Mouse (Mus musculus) ES-E14 (cell line): ENCODE data around the gene P4ha1. TPM values are rescaled to one million over a fixed set of nuclear protein-coding genes. Genes with fewer than 3 reads are reported as not detected.

ENCODE experiments used
- DNase-seq: peaks from one replicate; pipeline ENCODE4 v3.0.0-alpha.2; 2013; ENCODE audit warnings: low read depth, low spot score
- H3K27ac ChIP-seq: 2 replicates; pipeline ENCODE4 v1.5.1; 2012; ENCODE audit warnings: low read depth, mild to moderate bottlenecking, low read length, moderate library complexity, mixed read lengths; ENCODE audit not compliant: poor library complexity, insufficient read depth, severe bottlenecking
- H3K36me3 ChIP-seq: 2 replicates; pipeline ENCODE4 v1.6.1; 2012; ENCODE audit warnings: mild to moderate bottlenecking, low read length, moderate library complexity, mixed read lengths; ENCODE audit not compliant: control insufficient read depth, poor library complexity, insufficient read depth, severe bottlenecking
- H3K4me1 ChIP-seq, 2 experiments: fragments of 150-350 bp in 1 of 2; sonication (generic) in 1 of 2; 2 replicates each; pipeline ENCODE4 v1.6.1; 2012; ENCODE audit warnings: low read length in 2 of 2, mild to moderate bottlenecking in 1 of 2, mixed read lengths in 1 of 2; ENCODE audit not compliant: control insufficient read depth in 2 of 2, insufficient read depth in 2 of 2, poor library complexity in 1 of 2
- H3K4me3 ChIP-seq, 2 experiments: fragments of 150-350 bp in 1 of 2; sonication (generic) in 1 of 2; 2 replicates each; pipeline ENCODE4 v1.5.1; 2012; ENCODE audit warnings: low read length in 2 of 2, low read depth in 1 of 2, mild to moderate bottlenecking in 1 of 2, mixed read lengths in 1 of 2; ENCODE audit not compliant: insufficient read depth in 1 of 2, poor library complexity in 1 of 2, severe bottlenecking in 1 of 2
- H3K9ac ChIP-seq: 2 replicates; pipeline ENCODE4 v1.6.1; 2012; ENCODE audit warnings: low read depth, mild to moderate bottlenecking, low read length, mixed read lengths; ENCODE audit not compliant: poor library complexity, insufficient read depth, severe bottlenecking
- H3K9me3 ChIP-seq: fragments of 150-350 bp; sonication (generic); 2 replicates; pipeline ENCODE4 v1.6.1; 2012; ENCODE audit warnings: low read depth, mild to moderate bottlenecking, low read length; ENCODE audit not compliant: control insufficient read depth, insufficient read depth
- CHD2 ChIP-seq: IDR thresholded peaks from 2 replicates; pipeline ENCODE4 v1.6.1; 2014; ENCODE audit warnings: mild to moderate bottlenecking, low read depth, low read length, inconsistent platforms
- HCFC1 ChIP-seq: IDR thresholded peaks from 2 replicates; pipeline ENCODE4 v1.6.1; 2012; ENCODE audit warnings: low read length, inconsistent platforms, borderline replicate concordance; ENCODE audit not compliant: insufficient read depth
- MAFK ChIP-seq: IDR thresholded peaks from 2 replicates; pipeline ENCODE4 v1.6.1; 2014; ENCODE audit warnings: mild to moderate bottlenecking, low read depth, low read length, inconsistent platforms; ENCODE audit not compliant: insufficient read depth
- ZC3H11A ChIP-seq: IDR thresholded peaks from 2 replicates; pipeline ENCODE4 v1.6.1; 2012; ENCODE audit warnings: low read depth, mild to moderate bottlenecking, inconsistent platforms, low read length, borderline replicate concordance
- ZNF384 ChIP-seq: IDR thresholded peaks from 2 replicates; pipeline ENCODE4 v1.6.1; 2012; ENCODE audit warnings: low read depth, low read length, inconsistent platforms
- in situ Hi-C, 2 experiments: fragments of 600-800 bp; cut with MboI; formaldehyde crosslinking; loops; one replicate each; pipeline ENCODE4 v1.15.1; 2025; ENCODE audit warnings: low sequenced_read_pairs in 2 of 2, inconsistent platforms in 1 of 2; ENCODE audit not compliant: unreplicated experiment in 2 of 2
- total RNA-seq: library from RNA; depleted of rRNA; stranded (reverse); fragments of 300-350 nt; gene quantifications from 2 replicates; pipeline ENCODE4 v1.2.3, GENCODE M21; 2012

The P4ha1 gene
- total RNA-seq, 1 experiment, result 73.4 TPM

GRCm38 (mm10) chr10:59336124-59336523, 13.0 kb downstream of the P4ha1 start:
- Histone ChIP-seq H3K4me3 (no peak overlapping the region), H3K27ac (no peak overlapping the region), H3K9ac (no peak overlapping the region), H3K4me1 (peaks cover 0 to 3% of the 10 kb centered on the region in 2 experiments; a peak in 1 of 4 replicates), H3K9me3 (no peaks in the 10 kb centered on the region), H3K36me3 (peaks cover 5% of the 10 kb centered on the region)
- no peak for DNase-seq
- in situ Hi-C loops, result no loop called here
- TF ChIP-seq ZC3H11A (no peak), HCFC1 (no peak), CHD2 (no peak), MAFK (no peak), ZNF384 (no peak)

GRCm38 (mm10) chr10:59346560-59346959, 23.5 kb downstream of the P4ha1 start:
- no peak for TF ChIP-seq MAFK
- TF ChIP-seq HCFC1, result no peak
- no peak for TF ChIP-seq ZNF384
- TF ChIP-seq CHD2, result no peak
- TF ChIP-seq ZC3H11A, result no peak
- Histone ChIP-seq H3K4me3 (no peak overlapping the region), H3K4me1 (no peaks in the 10 kb centered on the region), H3K9me3 (no peaks in the 10 kb centered on the region; the same call in 1 of the 2 replicates), H3K27ac (no peak overlapping the region), H3K36me3 (peaks cover 10% of the 10 kb centered on the region), H3K9ac (no peak overlapping the region)
- no peak for DNase-seq
- in situ Hi-C loops, result no loop called here

DNA sequence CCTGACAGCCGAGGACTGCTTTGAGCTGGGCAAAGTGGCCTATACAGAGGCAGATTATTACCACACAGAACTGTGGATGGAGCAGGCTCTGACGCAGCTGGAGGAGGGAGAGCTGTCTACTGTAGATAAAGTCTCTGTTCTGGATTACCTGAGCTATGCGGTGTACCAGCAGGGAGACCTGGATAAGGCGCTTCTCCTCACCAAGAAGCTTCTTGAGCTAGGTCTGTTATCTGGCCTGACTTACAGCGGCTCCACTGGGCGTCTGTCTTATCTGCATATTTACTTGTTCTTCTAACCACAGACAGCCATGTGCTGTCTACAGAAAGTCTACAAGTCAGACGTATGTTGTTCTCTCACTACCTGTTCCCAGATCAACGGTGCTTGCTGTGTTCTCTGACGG, 25.1 kb downstream of the P4ha1 start:
- in situ Hi-C loops, result no loop called here
- no peak overlapping the region for H3K9ac ChIP-seq
- no peaks in the 10 kb centered on the region for H3K4me1 ChIP-seq
- H3K9me3 ChIP-seq, result no peaks in the 10 kb centered on the region; the same call in 1 of the 2 replicates
- no peak overlapping the region for H3K4me3 ChIP-seq
- TF ChIP-seq ZNF384 (no peak), ZC3H11A (no peak), MAFK (no peak), CHD2 (no peak), HCFC1 (no peak)
- no peak overlapping the region for H3K27ac ChIP-seq
- no peak for DNase-seq
- H3K36me3 ChIP-seq, result peaks cover 10% of the 10 kb centered on the region

- Histone ChIP-seq H3K4me3 (no peak overlapping the region), H3K27ac (no peak overlapping the region), H3K36me3 (peaks cover 10% of the 10 kb centered on the region), H3K9me3 (no peaks in the 10 kb centered on the region; the same call in 1 of the 2 replicates), H3K4me1 (peaks cover 0 to 3% of the 10 kb centered on the region in 2 experiments; a peak in 2 of 4 replicates), H3K9ac (no peak overlapping the region)
- in situ Hi-C loops, result no loop called here
- TF ChIP-seq HCFC1, result no peak
- no peak for TF ChIP-seq MAFK
- no peak for TF ChIP-seq ZNF384
- TF ChIP-seq CHD2, result no peak
- TF ChIP-seq ZC3H11A, result no peak
- no peak for DNase-seq
These were observed 26.4 kb downstream of the P4ha1 start for GRCm38 (mm10) chr10:59349536-59349935.
